Mouse (Mus musculus) C2C12 (cell line): Measurements from ENCODE around the gene Gmppb.

Experiments used
- CTCF ChIP-seq: IDR thresholded peaks from one replicate; pipeline ENCODE4 v1.5.1; 2011; ENCODE audit not compliant: control insufficient read depth, insufficient read depth, insufficient read length
- FOSL1 ChIP-seq: IDR thresholded peaks from one replicate; pipeline ENCODE4 v1.8.0; 2011; ENCODE audit warnings: mild to moderate bottlenecking, low read length; ENCODE audit not compliant: poor library complexity, insufficient read depth, severe bottlenecking
- MAX ChIP-seq: IDR thresholded peaks from one replicate; pipeline ENCODE4 v1.6.1; 2011; ENCODE audit warnings: mild to moderate bottlenecking, control low read depth
- MYOD1 ChIP-seq: IDR thresholded peaks from one replicate; pipeline ENCODE4 v1.6.1; 2011; ENCODE audit warnings: low read depth; ENCODE audit not compliant: control insufficient read depth, insufficient read length
- MYOG ChIP-seq: IDR thresholded peaks from one replicate; pipeline ENCODE4 v1.6.1; 2011; ENCODE audit not compliant: control insufficient read depth, insufficient read length; ENCODE audit errors: extremely low read depth
- USF1 ChIP-seq: IDR thresholded peaks from one replicate; pipeline ENCODE4 v1.6.1; 2011; ENCODE audit warnings: low read depth, mild to moderate bottlenecking, control low read depth, moderate library complexity

GRCm38 (mm10) chr9:108052411-108052810 is 3.4 kb downstream of the Gmppb start:
- TF ChIP-seq CTCF (no peak), MAX (no peak), MYOD1 (no peak), MYOG (no peak), USF1 (no peak), FOSL1 (no peak)
